Mouse (Mus musculus): Measurements from ENCODE around the gene Eif5a. TPM values are rescaled to one million over a fixed set of nuclear protein-coding genes. Genes with fewer than 3 reads are reported as not detected.

The Eif5a gene
- total RNA-seq, 1 experiment from 2014 or later, result 542 TPM

DNA sequence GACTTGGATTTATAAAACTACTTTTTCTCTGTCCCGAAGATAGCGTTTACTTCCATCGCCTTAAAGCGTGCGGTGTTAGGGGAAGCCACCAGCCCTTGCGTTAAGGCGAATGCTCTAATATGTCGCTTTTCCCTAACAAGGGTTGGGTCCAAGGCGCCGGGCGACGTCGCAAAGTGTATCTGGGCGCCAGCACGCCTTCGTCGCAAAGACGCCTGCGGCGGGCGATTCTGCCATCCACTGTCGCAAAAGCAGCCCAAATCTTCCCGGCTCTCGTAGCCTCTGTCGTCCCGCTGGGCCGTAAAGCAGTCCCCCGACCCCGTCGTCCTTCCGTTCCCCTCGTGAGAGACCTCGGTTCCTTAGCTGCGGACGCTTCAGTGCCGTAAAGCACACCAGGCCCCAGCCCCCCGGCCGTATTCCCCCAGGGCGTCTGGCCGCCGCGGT is 20.3 kb downstream of the Eif5a start:
- DNase-seq, result peak; percentile 90

DNA sequence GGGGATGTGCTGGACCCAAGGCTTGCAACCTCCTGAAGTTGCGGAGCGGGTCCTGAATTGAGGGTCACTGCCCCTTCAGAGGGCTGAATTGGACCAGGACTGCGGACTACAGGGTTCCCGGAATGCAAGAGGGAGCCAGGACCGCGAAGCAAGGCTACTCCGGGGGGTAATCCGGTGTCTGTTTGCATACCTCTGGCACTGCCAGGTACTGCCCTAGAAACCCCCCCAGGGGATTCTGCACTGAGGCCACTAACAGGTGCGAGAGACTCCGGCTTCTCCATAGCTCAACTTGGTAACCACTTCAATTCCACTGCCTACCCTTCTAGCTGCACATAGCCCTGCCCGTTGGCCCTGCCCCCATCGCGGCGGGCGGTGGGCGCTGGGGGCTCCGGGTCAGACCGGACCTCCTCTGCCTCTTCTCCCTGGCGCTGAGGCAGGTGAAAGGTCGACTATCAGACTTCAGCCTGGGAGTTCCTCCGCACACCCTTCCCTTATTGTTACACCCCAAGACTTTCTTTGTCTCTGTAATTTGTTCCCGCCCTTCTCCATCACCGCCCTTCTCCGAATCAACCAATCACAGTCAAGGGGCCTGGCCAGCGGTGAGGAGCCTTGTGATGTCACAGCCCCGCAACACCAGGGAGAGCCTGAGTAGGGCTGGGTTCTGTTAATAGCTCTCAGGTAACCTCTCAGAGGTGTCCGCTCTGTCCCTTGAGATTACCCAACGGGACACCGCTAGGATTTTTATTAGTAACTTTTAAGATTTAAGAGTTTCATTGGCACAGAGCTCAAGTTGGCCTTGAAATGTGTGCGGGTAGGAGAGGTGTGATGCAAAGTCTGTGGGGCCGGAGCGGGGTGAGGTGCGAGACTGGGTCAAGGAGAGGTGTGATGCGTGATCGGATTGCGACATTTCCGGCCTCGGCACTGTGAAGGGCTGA is 21.0 kb downstream of the Eif5a start, which contains the start of the genes 2810408A11Rik and Neurl4:
2810408A11Rik (minus strand) TSS at position 517 of the 935 bp plus-strand sequence.
Neurl4 (plus strand) TSS at position 602 of the 935 bp plus-strand sequence.
- DNase-seq, result peak; percentile 83

DNA sequence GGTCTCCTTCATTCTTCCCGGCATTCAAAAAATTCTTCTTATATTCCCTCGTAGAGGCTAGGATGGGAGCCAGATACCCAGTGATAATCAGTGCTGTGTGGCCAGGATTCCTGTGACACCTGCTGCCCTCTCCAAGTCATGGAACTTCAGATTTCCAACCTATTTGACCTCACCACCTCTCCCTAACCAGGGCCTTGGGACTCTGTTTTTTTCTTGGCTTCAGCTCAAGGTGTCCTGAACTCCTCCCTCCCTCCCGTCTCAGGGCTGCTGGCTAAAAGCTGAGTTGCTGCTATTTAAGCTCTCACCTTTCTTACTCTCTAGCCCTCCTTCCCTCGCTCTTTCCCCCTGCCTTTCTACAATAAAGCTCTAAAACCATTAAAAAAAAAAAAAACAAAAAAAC is 21.9 kb downstream of the Eif5a start:
- DNase-seq, result no peak

DNA sequence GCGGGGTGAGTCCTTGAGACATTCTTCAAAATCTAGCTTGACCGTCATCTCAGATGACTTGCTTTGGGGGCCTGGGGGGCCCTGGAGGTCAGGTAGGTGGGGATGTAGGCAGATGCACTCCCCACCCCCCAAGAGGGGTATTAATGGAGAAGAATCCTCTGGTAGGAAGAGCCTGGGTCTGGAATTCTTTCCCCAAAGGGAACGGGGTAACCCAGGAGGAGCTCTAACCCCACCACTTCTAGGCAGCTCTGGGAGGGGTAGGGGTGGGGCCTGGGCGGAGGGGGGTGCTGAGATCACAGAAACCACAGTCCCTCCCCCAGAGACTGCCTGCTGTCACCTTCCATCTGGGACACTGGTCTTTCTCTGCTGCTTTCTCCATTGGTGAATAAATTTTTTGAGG is 26.5 kb downstream of the Eif5a start, which contains the start of gene Acap1:
Acap1 (minus strand) TSS at position 249 of the 400 bp plus-strand sequence.
- no peak for DNase-seq

GRCm38 (mm10) chr11:69894671-69895070 is 27.1 kb downstream of the Eif5a start:
- DNase-seq, result no peak

DNA sequence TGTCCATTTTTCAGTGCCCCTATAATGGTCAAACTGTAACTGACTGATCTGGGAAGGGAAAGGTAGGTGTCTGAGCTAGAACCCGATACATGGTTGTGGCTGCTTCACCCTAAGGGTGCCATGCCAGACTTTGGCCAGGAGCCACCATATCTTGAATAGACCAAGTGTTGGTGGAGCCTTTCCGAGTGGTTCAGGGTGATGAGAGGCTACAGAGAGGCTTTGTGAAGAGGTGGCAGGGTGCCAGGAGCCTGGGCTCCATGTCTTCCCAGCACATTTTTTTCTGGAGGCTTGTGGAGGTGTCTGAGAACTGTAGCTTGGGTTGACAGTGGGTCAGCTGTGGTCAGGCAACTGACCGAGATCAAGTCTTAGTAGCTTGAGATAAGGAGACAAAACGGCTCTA is 30.3 kb downstream of the Eif5a start:
- DNase-seq, result no peak

- no peak for DNase-seq
Observed at GRCm38 (mm10) chr11:69886907-69887635, 34.7 kb downstream of the Eif5a start.

- no peak for DNase-seq
Observed at GRCm38 (mm10) chr11:69884663-69885062, 37.1 kb downstream of the Eif5a start.

DNA sequence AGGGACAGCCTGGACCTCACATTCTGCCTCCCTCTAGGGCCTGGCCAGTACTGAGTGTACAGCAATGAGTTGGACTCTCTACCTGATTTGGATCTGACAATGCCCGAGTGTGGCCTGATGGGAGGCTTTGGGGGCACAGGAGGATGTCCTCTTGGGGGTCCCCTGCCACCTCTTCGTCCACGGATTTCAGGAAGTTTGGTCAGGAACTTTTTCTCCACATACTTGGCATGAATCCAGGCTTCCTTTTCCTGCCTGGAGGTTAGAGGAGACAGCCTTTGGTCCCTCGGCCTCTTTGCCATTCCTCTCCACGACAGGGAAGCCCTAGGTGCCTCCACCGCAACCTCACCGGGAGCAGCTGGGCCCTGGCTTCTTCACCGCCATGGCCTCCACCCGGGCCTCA is 37.5 kb downstream of the Eif5a start:
- no peak for DNase-seq

GRCm38 (mm10) chr11:69883527-69884151 is 38.1 kb downstream of the Eif5a start:
- peak; percentile 36 for DNase-seq

DNA sequence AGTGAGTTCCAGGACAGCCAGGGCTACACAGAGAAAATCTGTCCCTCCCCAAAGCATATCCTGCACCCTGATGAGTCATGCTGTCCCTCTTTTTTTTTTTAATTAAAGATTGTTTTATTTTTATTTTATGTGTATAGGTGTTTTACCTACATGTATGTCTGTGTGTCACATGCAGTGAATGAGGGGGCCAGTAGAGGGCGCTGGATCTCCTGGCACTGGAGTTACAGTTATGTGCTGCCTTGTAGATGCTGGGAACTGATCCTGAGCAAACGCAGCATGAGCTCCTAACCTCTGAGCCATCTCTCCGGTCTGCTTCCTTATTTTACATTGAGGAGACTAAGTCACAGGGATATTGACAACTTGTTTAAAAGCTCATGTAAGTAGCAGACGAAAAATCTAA is 38.7 kb downstream of the Eif5a start:
- DNase-seq, result no peak

DNA sequence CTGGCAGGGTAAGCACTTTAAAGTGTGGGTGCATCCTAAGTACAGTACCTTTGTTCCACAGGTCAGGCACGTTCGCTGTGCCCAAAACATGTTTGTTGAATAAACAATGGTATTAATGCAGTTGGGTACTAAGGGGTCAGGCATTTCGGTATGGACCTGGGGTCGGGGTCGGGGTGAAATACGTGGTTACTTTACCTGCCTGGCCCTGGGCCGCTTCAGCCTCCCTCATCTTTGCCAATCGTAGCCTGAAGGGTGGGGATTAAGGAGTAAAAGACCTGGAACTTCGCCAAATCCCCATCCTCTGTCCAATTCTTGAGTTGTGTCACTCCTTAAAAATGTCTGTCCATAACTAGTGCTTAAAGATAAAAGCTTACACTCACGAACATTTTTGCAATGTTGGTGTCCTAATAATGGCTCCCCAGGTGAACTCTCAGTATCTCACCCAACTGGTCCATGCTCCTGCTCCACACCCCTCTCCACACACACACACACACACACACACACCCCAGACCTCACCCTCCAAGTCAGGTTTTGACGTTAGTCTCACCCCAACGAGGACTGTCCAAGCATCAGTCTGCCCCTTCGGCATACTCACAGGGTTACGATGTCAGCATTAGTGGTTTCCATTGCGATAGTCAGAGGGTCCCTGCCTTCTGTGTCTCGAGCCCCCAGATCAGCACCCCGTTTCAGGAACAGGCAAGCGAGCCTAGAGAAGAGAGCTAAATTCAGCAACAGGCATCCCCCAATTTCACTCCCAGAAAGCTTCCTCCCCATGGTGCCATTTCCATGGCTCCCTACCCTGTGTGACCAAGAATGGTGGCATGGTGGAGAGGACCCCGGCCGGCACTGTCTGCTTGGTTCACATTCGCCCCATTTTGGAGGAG is 39.7 kb downstream of the Eif5a start:
- DNase-seq, result no peak

DNA sequence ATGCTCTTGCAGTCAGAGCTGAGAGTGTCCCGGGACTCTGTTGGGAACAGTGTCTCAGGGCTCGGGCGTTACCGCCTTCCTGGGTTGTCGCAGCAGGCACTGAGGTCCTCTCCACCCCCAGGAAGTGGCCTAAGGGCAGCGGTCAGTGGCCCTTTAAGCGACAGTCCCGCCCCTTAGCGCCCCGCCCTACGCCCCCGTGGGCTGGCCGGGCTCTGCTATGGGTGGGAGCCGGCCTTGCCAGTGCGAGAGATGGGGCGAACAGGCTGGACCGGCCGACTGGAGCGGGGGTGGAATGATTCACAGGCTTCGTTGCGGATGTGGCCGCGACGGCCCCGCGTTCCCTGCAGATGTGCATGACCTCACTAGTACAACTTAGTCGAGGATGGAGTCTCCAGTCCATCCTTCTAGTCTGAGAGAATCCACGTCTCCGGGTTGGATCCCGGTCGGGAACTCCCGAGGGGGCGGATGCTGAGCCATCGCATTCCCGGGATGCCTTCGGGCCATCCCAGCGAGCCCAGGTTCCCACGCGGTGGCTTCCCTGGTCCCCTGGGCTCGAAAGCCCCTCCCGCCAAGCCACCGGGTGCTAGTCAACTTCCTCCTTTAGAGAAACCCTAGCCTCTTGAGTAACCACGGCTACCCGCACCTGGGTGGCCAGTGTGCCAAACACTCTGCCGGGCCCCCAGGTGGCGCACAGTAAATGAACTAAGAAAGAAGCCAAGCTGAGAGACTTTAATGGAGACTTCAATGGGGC is 40.7 kb downstream of the Eif5a start, which contains the start of gene Kctd11:
Kctd11 (minus strand) TSS at position 554 of the 751 bp plus-strand sequence.
- DNase-seq, result peak; percentile 91

DNA sequence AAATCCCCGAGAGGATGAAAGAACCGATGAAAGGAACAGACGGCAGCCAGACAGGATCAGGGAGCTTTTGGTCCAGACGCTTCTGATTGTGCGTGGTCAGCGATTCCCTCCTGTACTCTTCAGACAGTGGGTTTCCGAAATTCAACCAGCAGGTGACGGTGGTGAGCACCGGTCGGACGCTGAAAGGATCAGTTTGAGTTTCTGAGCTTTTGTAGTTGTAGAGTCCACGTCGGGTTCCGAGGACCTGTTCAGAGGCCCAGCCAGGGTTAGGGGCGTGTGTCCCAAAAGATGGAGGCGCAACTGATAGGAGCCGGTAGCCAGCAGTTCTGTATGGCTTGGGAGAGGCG is 41.3 kb downstream of the Eif5a start:
- DNase-seq, result peak; percentile 66

DNA sequence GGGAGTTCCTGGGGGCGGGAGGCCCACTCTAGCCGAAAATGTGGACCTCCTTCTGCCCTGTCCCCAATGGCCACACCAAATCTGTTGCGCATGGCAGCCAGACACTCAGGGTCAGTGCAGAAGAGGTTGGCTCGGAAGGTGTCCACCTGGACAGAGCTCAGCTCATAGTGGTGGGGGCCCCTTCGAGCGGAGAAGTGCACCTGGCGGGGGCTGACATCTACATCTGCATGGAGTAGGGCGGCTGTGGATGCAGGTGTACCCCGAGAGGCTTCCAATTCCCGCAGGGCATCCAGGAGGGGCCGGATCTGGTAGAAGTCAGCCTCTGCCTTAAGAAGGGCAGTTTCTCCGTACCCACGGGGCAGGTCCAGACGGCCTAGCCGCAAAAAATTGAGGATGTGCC is 42.0 kb downstream of the Eif5a start:
- DNase-seq, result no peak

- DNase-seq, result no peak
Observed at GRCm38 (mm10) chr11:69878952-69879351, 42.8 kb downstream of the Eif5a start.

GRCm38 (mm10) chr11:69878399-69878798 is 43.4 kb downstream of the Eif5a start:
- DNase-seq, result no peak

DNA sequence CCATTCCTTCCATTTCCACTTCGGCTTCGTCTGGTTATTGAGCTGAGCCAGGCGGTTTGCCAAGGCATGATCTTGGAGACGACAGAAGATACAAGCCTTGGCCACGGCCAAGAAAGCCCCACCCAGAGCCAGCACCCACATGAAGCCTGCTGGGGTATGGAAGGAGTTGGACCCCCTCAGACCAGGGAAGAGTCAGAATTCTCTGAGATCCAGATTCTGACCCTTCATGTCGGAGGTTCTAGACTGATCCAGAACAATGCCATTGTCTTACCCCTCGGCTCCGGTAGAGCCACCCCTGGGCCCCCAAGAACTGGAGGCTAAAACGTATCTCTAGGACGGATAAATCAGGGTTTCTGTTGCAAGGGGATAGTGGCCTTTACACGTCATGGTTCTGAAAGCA is 43.9 kb downstream of the Eif5a start, which contains the start of gene Tmem95:
Tmem95 (minus strand) TSS at position 141 of the 400 bp plus-strand sequence.
- DNase-seq, result no peak

DNA sequence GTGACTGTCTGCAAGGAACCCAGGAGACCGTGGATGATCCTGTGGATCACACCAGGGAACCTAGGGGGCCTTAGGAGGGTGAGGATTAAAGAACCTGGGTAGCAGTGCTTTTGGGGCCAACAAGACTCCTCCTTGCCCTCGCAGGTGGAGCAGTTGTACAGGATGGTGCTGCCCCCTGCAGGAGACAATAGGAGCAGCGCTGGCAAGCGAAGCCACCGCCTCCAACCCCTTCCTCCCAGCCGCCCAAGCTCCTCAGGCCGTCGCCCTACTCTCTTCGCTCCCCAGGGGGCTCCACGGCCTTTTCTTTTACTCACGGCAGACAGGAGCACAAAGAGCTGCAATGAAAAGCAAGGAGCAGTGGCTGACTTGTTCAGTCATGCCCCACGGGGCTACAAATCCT is 44.9 kb downstream of the Eif5a start:
- DNase-seq, result peak; percentile 87

GRCm38 (mm10) chr11:69876186-69876585 is 45.6 kb downstream of the Eif5a start:
- no peak for DNase-seq

- peak; percentile 26 for DNase-seq
Observed at GRCm38 (mm10) chr11:69872451-69872850, 49.3 kb downstream of the Eif5a start.

Data from adrenal gland, postnatal 25 days (tissue).